Mouse (Mus musculus): ENCODE results near the gene Gusb. TPM values are rescaled to one million over a fixed set of nuclear protein-coding genes. Genes with fewer than 3 reads are reported as not detected.

The Gusb gene
- polyA plus RNA-seq, 1 experiment from 2014 or later, result 15.9 TPM

DNA sequence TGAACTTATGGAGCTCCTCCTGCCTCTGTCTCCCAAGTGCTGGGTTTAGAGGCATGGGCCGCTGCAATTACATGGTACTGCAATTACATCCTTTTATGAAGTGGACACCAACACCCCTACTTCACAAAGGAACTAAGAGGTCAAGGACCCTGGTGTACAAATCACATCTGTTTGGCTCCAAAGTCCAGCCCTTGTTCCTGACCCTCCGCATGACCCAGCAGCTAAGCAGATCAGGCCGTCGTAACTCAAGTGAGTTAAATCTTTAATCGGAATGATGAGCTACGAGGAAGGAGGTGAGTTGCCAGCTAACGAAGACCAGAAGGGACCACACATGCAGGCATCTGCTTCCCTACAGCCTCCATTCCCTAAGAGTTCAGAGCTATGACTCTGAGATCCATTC, 19.5 kb upstream of the Gusb start:
- no peak for ATAC-seq
- Histone ChIP-seq H3K9ac (no peak overlapping the region), H3K4me3 (no peak overlapping the region), H3K4me2 (no peak overlapping the region), H3K4me1 (0 out of 2 replicates have a peak, but pooled peaks cover 9% of the 10 kb centered on the region), H3K36me3 (ENCODE audit: poor library complexity, severe bottlenecking) (no peaks in the 10 kb centered on the region), H3K27me3 (peaks cover 12% of the 10 kb centered on the region; the same call in 1 of the 2 replicates), H3K9me3 (replicated peaks) (no peaks in the 10 kb centered on the region), H3K27ac (no peak overlapping the region)
- WGBS, result 76% methylated on average over 7 of the region's 7 CpGs

DNA sequence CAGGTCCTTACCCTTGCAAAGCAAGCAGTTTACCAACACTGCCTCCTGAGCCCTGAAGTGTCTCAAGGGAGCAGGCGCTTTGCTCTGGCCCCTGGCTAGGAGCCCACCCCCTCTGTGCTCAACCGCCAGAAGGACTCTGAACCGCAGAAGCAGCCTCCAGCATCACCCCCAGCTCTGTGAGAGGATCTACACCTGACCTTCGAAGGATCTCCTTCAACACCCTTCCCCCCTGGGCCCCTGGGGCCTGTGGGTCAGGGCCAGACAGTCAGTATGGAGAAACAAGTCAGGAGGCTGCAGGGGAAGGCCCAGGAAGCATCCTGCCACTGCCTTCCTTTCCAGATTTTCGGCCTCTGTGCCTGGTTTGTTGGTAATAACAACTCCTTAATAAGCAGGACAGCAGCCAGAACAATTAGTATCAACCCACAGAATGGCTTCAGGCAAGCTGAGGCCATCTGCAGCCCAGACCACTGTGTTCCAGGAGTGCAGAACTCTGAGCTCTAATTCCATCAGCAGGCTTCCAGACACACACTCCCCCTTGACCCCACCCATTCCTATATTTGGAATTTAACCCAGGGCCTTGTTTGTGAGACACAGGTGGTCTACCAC, 18.6 kb upstream of the Gusb start:
- Histone ChIP-seq H3K27me3 (peaks cover 4% of the 10 kb centered on the region; the same call in 1 of the 2 replicates), H3K4me1 (0 out of 2 replicates have a peak, but pooled peaks cover 9% of the 10 kb centered on the region), H3K27ac (no peak overlapping the region), H3K36me3 (ENCODE audit: poor library complexity, severe bottlenecking) (no peaks in the 10 kb centered on the region), H3K4me2 (no peak overlapping the region), H3K9ac (0 out of 2 replicates have a peak overlapping the region, but pooled peaks have one; percentile 26), H3K4me3 (no peak overlapping the region), H3K9me3 (replicated peaks) (no peaks in the 10 kb centered on the region)
- 77% methylated on average over 5 of the region's 5 CpGs for WGBS
- ATAC-seq, result no peak

DNA sequence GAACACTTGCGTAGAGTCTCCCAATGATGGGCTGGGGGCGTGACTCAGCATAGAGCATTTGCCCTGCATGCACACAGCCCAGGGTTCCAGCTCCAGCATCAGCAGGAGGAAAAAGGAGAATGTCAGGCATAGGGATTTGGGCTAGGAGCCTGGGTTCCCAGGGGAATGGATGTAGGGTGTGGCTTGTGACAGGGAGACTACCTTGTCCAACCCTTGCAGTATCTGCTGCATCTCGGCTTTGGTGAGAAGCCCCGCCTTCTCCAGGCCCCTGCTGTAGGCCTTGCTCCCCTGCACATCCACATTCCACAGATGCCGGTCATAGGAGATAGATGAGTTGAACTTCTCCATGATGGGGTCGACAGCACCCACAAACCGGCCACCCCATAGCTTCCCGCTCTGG, 16.6 kb upstream of the Gusb start:
- 78% methylated on average over 8 of the region's 8 CpGs for WGBS

DNA sequence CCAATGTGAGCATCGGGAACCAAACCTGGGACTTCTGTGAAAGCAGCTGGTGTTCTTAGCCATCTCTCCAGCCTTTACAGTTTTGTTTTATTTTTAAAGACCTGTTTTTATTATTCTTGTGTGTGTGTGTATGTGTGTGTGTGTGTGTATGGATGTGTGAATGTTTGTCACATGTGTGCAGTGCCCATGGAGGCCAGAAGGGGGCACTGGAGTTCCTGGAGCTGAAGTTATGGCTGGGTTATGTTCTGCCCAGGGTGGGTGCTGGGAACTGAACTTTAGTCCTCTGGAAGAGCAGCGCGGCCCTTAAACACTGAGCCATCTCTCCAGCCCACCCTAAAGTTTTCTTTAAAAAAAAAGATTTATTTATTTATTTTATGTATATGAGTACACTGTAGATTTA, 12.3 kb upstream of the Gusb start:
- Histone ChIP-seq H3K27me3 (no peaks in the 10 kb centered on the region), H3K4me3 (no peak overlapping the region), H3K9me3 (replicated peaks) (peaks cover 5% of the 10 kb centered on the region; the same call in 1 of the 2 replicates), H3K27ac (no peak overlapping the region), H3K36me3 (ENCODE audit: poor library complexity, severe bottlenecking) (peaks cover 41% of the 10 kb centered on the region), H3K4me2 (no peak overlapping the region), H3K4me1 (no peaks in the 10 kb centered on the region), H3K9ac (no peak overlapping the region)
- 95% methylated on average over 3 of the region's 3 CpGs for WGBS
- ATAC-seq, result no peak

More for the DNA sequence above, 16.6 kb upstream of the Gusb start:
- H3K4me1 ChIP-seq, result 0 out of 2 replicates have a peak, but pooled peaks cover 9% of the 10 kb centered on the region
- ATAC-seq, result no peak
- H3K9ac ChIP-seq, result no peak overlapping the region
- H3K9me3 ChIP-seq (replicated peaks), result no peaks in the 10 kb centered on the region
- no peak overlapping the region for H3K4me2 ChIP-seq
- no peak overlapping the region for H3K4me3 ChIP-seq
- H3K36me3 ChIP-seq (ENCODE audit: poor library complexity, severe bottlenecking), result peaks cover 15% of the 10 kb centered on the region; the same call in 1 of the 2 replicates
- no peak overlapping the region for H3K27ac ChIP-seq
- no peaks in the 10 kb centered on the region for H3K27me3 ChIP-seq

DNA sequence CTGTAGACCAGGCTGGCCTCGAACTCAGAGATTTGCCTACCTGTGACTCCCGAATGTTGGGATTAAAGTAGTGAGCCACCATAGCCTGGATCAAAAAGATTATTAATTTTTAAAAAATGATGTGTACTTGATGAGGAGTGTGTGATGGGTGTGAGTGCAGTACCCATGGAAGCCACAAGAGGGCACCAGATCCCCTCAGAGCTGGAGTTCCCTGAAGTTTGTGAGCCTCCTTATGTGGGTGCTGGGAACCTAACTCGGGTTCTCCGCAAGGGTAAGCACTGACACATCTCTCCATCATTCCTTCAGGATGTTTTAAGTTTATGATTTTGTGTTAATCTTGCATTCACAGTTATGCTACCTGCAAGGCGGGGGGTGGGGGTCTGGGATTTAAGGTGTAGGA, 8.1 kb upstream of the Gusb start:
- no peak overlapping the region for H3K4me2 ChIP-seq
- WGBS, result 96% methylated on average over 5 of the region's 5 CpGs

DNA sequence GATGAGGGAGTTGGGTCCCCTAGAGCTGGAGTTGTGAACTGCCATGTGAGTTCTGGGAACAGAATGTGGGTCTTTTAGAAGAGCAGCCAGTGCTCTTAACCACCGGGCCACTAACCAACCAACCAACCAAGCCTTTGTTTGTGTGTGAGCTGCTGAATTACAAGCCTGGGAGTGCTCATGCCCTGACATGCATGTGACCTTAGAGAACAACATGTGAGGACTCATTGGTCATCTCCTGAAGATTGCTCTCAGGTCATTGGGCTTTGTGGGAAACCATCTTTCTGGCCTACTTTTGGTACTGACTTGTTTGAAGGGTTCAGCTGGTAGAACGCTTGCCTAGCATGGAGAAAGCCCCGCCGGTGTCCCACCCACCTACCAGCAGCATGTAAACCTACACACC, 6.9 kb upstream of the Gusb start:
- H3K4me1 ChIP-seq, result no peaks in the 10 kb centered on the region
- no peak overlapping the region for H3K9ac ChIP-seq
- ATAC-seq, result no peak
- WGBS, result 99% methylated on average over 4 of the region's 4 CpGs
- H3K4me3 ChIP-seq, result no peak overlapping the region
- peaks cover 30% of the 10 kb centered on the region for H3K36me3 ChIP-seq (ENCODE audit: poor library complexity, severe bottlenecking)
- H3K27ac ChIP-seq, result no peak overlapping the region
- peaks cover 16% of the 10 kb centered on the region for H3K9me3 ChIP-seq (replicated peaks)
- H3K4me2 ChIP-seq, result no peak overlapping the region
- H3K27me3 ChIP-seq, result no peaks in the 10 kb centered on the region

More for the DNA sequence above, 8.1 kb upstream of the Gusb start:
- no peak overlapping the region for H3K4me3 ChIP-seq
- no peaks in the 10 kb centered on the region for H3K27me3 ChIP-seq
- peaks cover 8% of the 10 kb centered on the region; the same call in 1 of the 2 replicates for H3K9me3 ChIP-seq (replicated peaks)
- no peaks in the 10 kb centered on the region for H3K4me1 ChIP-seq
- no peak overlapping the region for H3K9ac ChIP-seq
- no peak for ATAC-seq
- H3K27ac ChIP-seq, result no peak overlapping the region
- peaks cover 38% of the 10 kb centered on the region for H3K36me3 ChIP-seq (ENCODE audit: poor library complexity, severe bottlenecking)

DNA sequence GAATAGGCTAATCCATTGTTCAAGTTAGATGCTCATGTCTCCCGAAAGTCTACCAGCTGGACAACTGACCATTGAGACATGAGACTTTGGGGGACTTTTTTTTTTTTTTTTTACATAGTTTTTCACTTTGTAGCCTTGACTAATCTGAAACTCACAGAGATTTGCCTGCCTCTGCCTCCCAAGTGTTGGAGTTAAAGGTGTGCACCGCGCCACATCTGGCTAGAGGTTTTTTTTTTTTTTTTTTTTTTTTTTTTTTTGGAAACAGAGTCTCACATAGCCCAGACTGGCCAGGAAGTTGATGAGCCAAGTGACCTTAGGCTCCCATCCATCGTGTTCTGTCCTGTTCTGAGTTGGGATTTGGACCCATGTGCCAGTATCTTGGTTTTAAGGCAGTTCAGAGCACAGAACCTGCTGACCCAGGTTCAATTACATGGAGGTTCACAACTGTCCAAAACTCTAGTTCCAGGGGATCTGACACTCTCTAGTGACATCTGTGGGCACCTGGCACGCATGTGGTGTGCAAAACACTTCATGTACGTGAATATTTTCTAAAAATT, 5.3 kb upstream of the Gusb start:
- H3K27ac ChIP-seq, result no peak overlapping the region
- no peaks in the 10 kb centered on the region for H3K27me3 ChIP-seq
- peaks cover 24% of the 10 kb centered on the region for H3K36me3 ChIP-seq (ENCODE audit: poor library complexity, severe bottlenecking)
- no peak overlapping the region for H3K4me3 ChIP-seq
- WGBS, result 81% methylated on average over 6 of the region's 6 CpGs
- H3K9me3 ChIP-seq (replicated peaks), result peaks cover 22% of the 10 kb centered on the region
- H3K4me1 ChIP-seq, result no peaks in the 10 kb centered on the region
- no peak overlapping the region for H3K9ac ChIP-seq
- H3K4me2 ChIP-seq, result no peak overlapping the region
- no peak for ATAC-seq

DNA sequence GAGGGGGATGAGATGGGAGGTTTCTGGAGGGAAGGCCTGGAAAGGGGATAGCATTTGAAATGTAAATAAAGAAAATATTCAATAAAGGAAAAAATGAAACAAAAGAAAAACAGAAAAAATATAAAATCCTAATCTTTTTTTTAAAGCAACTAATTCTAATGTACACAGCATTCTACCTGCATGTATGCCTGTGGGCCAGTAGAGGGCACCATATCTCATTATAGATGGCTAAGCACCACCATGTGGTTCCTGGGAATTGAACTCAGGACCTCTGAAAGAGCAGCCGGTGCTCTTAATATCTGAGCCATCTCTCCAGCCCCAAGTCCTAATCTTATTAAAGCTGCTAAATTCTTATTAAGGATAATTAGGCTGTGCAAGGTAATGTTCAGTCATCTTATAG, 4.5 kb upstream of the Gusb start:
- Histone ChIP-seq H3K4me3 (no peak overlapping the region), H3K4me1 (peaks cover 7% of the 10 kb centered on the region; the same call in 1 of the 2 replicates), H3K27ac (no peak overlapping the region), H3K36me3 (ENCODE audit: poor library complexity, severe bottlenecking) (peaks cover 17% of the 10 kb centered on the region), H3K27me3 (no peaks in the 10 kb centered on the region), H3K9me3 (replicated peaks) (peaks cover 22% of the 10 kb centered on the region), H3K4me2 (no peak overlapping the region), H3K9ac (no peak overlapping the region)
- no peak for ATAC-seq
- WGBS, result 97% methylated on average over 1 of the region's 1 CpGs

DNA sequence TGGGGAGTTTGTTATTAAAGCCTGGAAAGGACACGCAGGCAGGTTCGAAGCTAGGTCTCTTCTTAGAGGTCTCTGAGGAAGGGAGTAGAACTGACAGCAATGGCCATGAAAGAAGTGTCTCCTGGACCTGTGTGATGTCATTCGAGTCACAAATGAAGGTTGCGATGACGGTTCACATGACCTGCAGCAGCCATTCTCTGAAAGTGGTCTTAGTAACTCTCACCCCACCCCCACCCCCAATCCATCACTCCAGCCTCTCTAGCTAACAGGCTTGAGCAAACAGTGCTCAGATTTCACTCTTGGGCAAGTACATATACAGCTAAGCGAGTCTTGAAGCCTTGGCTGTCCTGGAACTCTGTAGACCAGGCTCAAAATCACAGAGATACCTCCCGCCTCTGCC, 380 bp upstream of the Gusb start:
- Histone ChIP-seq H3K4me1 (peaks cover 14% of the 10 kb centered on the region), H3K9ac (no peak overlapping the region), H3K9me3 (replicated peaks) (peaks cover 16% of the 10 kb centered on the region), H3K27me3 (no peaks in the 10 kb centered on the region), H3K36me3 (ENCODE audit: poor library complexity, severe bottlenecking) (no peaks in the 10 kb centered on the region), H3K4me3 (0 out of 2 replicates have a peak overlapping the region, but pooled peaks have one; percentile 53), H3K27ac (no peak overlapping the region), H3K4me2 (peak overlapping the region; percentile 80; the same call in 1 of the 2 replicates)
- no peak for ATAC-seq
- WGBS, result 79% methylated on average over 7 of the region's 7 CpGs

DNA sequence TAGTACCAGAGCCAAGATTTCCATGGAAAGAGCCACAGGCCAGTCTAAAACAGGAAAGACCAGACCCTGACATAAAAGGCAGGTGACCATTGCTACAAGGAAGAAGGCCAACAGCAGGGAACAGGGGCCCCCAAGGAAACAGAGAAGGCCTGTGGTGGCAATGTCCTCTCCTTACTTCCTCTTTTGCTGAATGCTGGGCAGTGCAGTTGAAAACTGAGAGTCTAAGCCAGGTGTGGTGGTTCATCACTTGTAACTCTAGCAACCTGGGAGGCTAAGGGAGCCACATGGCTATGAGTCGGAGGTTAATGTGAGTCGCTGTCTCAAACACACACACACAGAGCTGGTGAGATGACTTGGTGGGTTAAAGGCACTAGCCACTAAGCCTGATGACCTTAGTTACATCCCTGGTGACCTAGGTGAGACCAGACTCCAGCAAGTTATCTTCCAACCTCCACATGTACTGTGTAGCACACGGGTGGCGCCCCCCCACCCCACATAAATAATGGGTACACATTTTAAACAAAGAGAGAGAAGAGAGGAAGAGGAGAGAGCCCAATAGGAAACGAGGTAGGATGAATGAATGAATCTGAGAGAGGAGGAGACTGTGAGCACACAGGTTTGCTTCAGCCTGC, 1.4 kb downstream of the Gusb start:
- no peaks in the 10 kb centered on the region for H3K36me3 ChIP-seq (ENCODE audit: poor library complexity, severe bottlenecking)
- peaks cover 14% of the 10 kb centered on the region for H3K4me1 ChIP-seq
- H3K27me3 ChIP-seq, result no peaks in the 10 kb centered on the region
- peak overlapping the region; percentile 80 for H3K4me2 ChIP-seq
- H3K4me3 ChIP-seq, result no peak overlapping the region
- 55% methylated on average over 5 of the region's 5 CpGs for WGBS
- H3K9ac ChIP-seq, result no peak overlapping the region
- H3K9me3 ChIP-seq (replicated peaks), result peaks cover 16% of the 10 kb centered on the region
- H3K27ac ChIP-seq, result no peak overlapping the region
- ATAC-seq, result no peak

DNA sequence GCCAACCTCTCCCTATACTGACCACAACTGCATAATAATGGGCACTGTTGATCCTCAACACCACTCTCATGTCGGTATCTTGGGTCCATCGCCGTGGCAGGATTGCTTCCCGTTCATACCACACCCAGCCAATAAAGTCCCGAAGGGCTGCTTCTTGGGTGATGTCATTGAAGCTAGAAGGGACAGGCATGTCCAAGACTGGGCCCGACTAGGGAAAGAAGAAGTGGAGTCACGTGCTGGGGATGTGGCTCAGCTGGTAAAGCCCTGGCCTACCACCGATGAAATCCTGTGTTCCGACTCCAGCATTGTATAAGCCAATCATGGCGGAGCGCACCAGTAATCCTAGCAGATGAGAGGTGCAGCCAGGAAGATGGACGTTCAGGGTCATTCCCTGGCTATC, 2.1 kb downstream of the Gusb start:
- H3K4me3 ChIP-seq, result no peak overlapping the region
- WGBS, result 91% methylated on average over 12 of the region's 12 CpGs
- no peak for ATAC-seq
- peaks cover 14% of the 10 kb centered on the region for H3K4me1 ChIP-seq
- peaks cover 13% of the 10 kb centered on the region for H3K9me3 ChIP-seq (replicated peaks)
- no peak overlapping the region for H3K4me2 ChIP-seq
- H3K27me3 ChIP-seq, result no peaks in the 10 kb centered on the region
- H3K9ac ChIP-seq, result no peak overlapping the region
- no peaks in the 10 kb centered on the region for H3K36me3 ChIP-seq (ENCODE audit: poor library complexity, severe bottlenecking)
- no peak overlapping the region for H3K27ac ChIP-seq

DNA sequence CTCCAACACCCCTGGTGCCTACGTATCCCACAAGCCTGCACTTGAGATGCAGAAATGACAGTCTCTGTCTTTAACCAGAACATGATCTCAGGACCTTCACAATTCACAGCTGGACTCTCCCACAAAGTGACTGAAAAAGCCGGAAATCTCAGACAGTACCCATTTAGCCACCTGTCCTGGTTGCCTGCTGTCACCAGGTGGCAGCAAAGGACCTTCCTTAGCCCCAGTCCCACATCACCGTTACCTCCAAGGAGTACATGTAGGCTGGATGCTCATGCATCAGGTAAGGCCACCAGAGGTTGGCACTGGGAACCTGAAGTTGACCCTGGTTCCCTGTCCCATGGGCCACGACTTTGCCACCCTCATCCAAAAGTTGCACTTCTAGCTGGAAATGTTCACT, 3.8 kb downstream of the Gusb start:
- Histone ChIP-seq H3K4me2 (no peak overlapping the region), H3K36me3 (ENCODE audit: poor library complexity, severe bottlenecking) (no peaks in the 10 kb centered on the region), H3K4me3 (no peak overlapping the region), H3K9ac (no peak overlapping the region), H3K27me3 (no peaks in the 10 kb centered on the region), H3K27ac (no peak overlapping the region), H3K9me3 (replicated peaks) (no peaks in the 10 kb centered on the region), H3K4me1 (peaks cover 14% of the 10 kb centered on the region)
- ATAC-seq, result no peak
- 29% methylated on average over 4 of the region's 4 CpGs for WGBS
